Mouse (Mus musculus) embryonic fibroblast, embryonic 13.5 days (primary cell): ENCODE data around the gene Arhgap24.

Source experiments
- CTCF ChIP-seq: IDR thresholded peaks from 2 replicates; pipeline ENCODE4 v1.5.1; 2011; ENCODE audit warnings: mild to moderate bottlenecking, control low read depth, low read length, moderate library complexity, borderline replicate concordance; ENCODE audit not compliant: insufficient read depth
- POLR2A ChIP-seq: IDR thresholded peaks from 2 replicates; pipeline ENCODE4 v1.6.1; 2011; ENCODE audit warnings: low read depth, mild to moderate bottlenecking, control low read depth, low read length, moderate library complexity

DNA sequence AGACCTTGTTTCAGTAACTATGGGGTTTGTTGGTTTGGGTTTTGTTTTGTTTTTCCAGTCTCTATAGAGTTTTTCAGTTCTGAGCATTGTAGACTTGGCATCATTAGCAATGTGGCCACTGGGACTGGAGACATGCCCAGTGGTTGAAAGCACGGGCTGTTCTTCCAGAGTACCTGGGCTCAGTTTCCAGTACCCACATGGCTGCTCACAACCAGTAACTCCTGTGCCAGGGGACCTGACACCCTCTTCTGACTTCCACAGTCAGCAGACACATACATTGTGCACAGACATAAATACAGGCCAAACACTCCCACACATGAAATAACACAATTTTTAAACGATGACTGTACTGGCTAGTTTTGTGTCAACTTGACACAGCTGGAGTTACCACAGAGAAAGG, 217.7 kb downstream of the Arhgap24 start:
- TF ChIP-seq CTCF (no peak), POLR2A (no peak)
